Mouse (Mus musculus): Measurements from ENCODE around the gene Ogn.

GRCm38 (mm10) chr13:49651781-49652351, 44.0 kb downstream of the Ogn start:
- TF ChIP-seq CTCF (IDR thresholded peaks at IDR 0.05; ENCODE audit: control insufficient read depth, insufficient read depth, insufficient read length) = no peak
- TF ChIP-seq MAX (IDR thresholded peaks at IDR 0.05) = no peak
- no peak for TF ChIP-seq MYOG (IDR thresholded peaks at IDR 0.05; ENCODE audit: control insufficient read depth, extremely low read depth, insufficient read length)
